Mouse (Mus musculus) hindbrain, postnatal 0 days (tissue): ENCODE results near the gene Scaf4. TPM values are rescaled to one million over a fixed set of nuclear protein-coding genes. Genes with fewer than 3 reads are reported as not detected.
"Not testable (repeated sequence)": the region's sequence is repeated elsewhere in the genome, so short reads cannot be mapped to it uniquely, and the experiment has no call there.

Experiments used
- ATAC-seq: fragments of 200-750 bp; cut with Nextera tagmentation; 2 replicates; pipeline ENCODE4 v1.8.0; 2017; ENCODE audit warnings: mild to moderate bottlenecking, moderate TSS enrichment, moderate library complexity
- DNase-seq: peaks from one replicate; pipeline ENCODE4 v3.0.0-alpha.2; 2015; ENCODE audit warnings: low spot score
- H3K27ac ChIP-seq: fragments of 300-500 bp; sonication (generic); 2 replicates; pipeline ENCODE4 v1.5.1; 2014; ENCODE audit warnings: mild to moderate bottlenecking
- H3K27me3 ChIP-seq: fragments of 300-500 bp; sonication (generic); 2 replicates; pipeline ENCODE4 v1.6.1; 2014; ENCODE audit warnings: low read length, mixed read lengths; ENCODE audit not compliant: insufficient read depth
- H3K36me3 ChIP-seq: fragments of 300-500 bp; sonication (generic); 2 replicates; pipeline ENCODE4 v1.6.1; 2014; ENCODE audit warnings: low read length, mixed read lengths; ENCODE audit not compliant: insufficient read depth
- H3K4me1 ChIP-seq: fragments of 300-500 bp; sonication (generic); 2 replicates; pipeline ENCODE4 v1.6.1; 2014; ENCODE audit warnings: antibody characterized with exemption, low read length, mixed read lengths; ENCODE audit not compliant: insufficient read depth
- H3K4me2 ChIP-seq: fragments of 300-500 bp; sonication (generic); 2 replicates; pipeline ENCODE4 v1.6.1; 2014; ENCODE audit warnings: low read depth, mild to moderate bottlenecking, low read length, moderate library complexity, mixed read lengths
- H3K4me3 ChIP-seq: fragments of 300-500 bp; sonication (generic); 2 replicates; pipeline ENCODE4 v1.5.1; 2014; ENCODE audit warnings: low read length
- H3K9ac ChIP-seq: fragments of 300-500 bp; sonication (generic); replicated peaks from 2 replicates; pipeline ENCODE4 v1.6.1; 2014; ENCODE audit warnings: mild to moderate bottlenecking, low read length, moderate library complexity, mixed read lengths
- H3K9me3 ChIP-seq: fragments of 300-500 bp; sonication (generic); 2 replicates; pipeline ENCODE4 v1.6.1; 2016; ENCODE audit warnings: low read length, mixed read lengths
- CTCF ChIP-seq: IDR thresholded peaks from 2 replicates; pipeline ENCODE4 v1.5.1; 2016; ENCODE audit warnings: antibody characterized with exemption, control low read depth, low read depth
- WGBS: fragments of 180-500 bp; shearing (Covaris S2); extraction: QIAGEN DNeasy Blood & Tissue Kit; methylation state at CpG from one replicate; pipeline ENCODE4 v1.1.7; 2014; 5-methylcytosine and 5-hydroxymethylcytosine counted together
- polyA plus RNA-seq: library from polyadenylated mRNA; unstranded; fragments of >200 nt; fragmentation: Nextera tagmentation; extraction: Ambion mirVana; gene quantifications from 2 replicates; pipeline ENCODE4 v1.2.1, GENCODE M21; 2015
- total RNA-seq: library from RNA; depleted of rRNA; stranded (reverse); fragments of >200 nt; gene quantifications from 2 replicates; pipeline ENCODE4 v1.2.3, GENCODE M21; 2014

The Scaf4 gene
- total and polyA plus RNA-seq, 2 experiments from 2014 or later = 16.8 TPM

GRCm38 (mm10) chr16:90221441-90222070 lies 62.7 kb downstream of the Scaf4 start:
- DNase-seq = peak; percentile 3
- peak overlapping the region; percentile 95 for H3K27ac ChIP-seq
- peaks cover 8% of the 10 kb centered on the region; the same call in 1 of the 2 replicates for H3K36me3 ChIP-seq
- H3K4me2 ChIP-seq = peak overlapping the region; percentile 76
- H3K9me3 ChIP-seq = no peaks in the 10 kb centered on the region
- H3K9ac ChIP-seq = peak overlapping the region; percentile 94
- H3K4me3 ChIP-seq = peak overlapping the region; percentile 98
- TF ChIP-seq CTCF = no peak
- H3K27me3 ChIP-seq = no peaks in the 10 kb centered on the region
- ATAC-seq = no peak
- WGBS = 3% methylated on average over 20 of the region's 20 CpGs
- peaks cover 9% of the 10 kb centered on the region for H3K4me1 ChIP-seq

- Histone ChIP-seq H3K9ac (peak overlapping the region; percentile 94), H3K27me3 (no peaks in the 10 kb centered on the region), H3K9me3 (no peaks in the 10 kb centered on the region), H3K4me1 (peaks cover 9% of the 10 kb centered on the region), H3K4me2 (peak overlapping the region; percentile 76), H3K27ac (peak overlapping the region; percentile 95), H3K36me3 (peaks cover 8% of the 10 kb centered on the region; the same call in 1 of the 2 replicates), H3K4me3 (peak overlapping the region; percentile 98)
- under 1% methylated on average over 46 of the region's 52 CpGs for WGBS
- ATAC-seq = peak; percentile 84
- DNase-seq = peak; percentile 78
- no peak for TF ChIP-seq CTCF
Measured at GRCm38 (mm10) chr16:90220892-90221431, 63.3 kb downstream of the Scaf4 start.

DNA sequence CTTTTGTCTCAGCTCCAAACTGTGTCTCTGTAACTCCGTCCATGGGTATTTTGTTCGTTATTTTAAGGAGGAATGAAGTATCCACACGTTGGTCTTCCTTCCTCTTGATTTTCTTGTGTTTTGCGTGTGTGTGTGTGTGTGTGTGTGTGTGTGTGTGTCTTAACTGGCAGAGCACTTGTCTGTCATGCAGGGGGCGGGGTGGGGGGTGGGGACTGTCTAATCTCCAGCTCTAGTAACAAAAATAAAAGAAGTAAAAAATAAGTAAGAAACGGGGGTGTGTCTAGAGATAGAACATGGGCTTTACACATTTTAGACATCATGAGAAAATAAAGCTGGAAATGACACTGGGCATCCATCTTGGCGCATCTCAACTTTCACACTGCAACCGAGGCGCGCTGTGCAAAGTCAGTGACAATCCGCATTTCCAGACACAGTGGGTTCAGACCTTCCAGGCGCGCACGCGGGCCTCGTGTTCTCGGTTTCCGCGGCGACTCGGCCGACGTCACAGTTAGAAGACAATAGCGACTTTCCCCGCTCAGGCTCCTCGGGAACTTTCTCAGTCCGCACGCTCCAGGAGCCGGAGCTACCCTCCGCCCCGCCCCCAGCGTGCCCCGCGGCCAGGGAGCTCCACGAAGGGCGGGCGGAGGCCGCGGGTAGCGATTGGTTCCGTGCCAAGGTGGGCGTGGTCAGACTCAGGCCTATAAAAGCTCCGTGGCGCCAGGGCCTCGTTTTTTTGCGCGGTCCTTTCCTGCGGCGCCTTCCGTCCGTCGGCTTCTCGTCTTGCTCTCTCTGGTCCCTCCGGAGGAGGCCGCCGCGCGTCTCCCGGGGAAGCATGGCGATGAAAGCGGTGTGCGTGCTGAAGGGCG lies 64.0 kb downstream of the Scaf4 start, which contains the start of gene Sod1:
Gene Sod1 (plus strand): TSS at position 729 of the 866 bp plus-strand sequence.
- H3K4me1 ChIP-seq = peaks cover 9% of the 10 kb centered on the region
- peak; percentile 96 for DNase-seq
- H3K4me2 ChIP-seq = peak within 1 kb of the TSS; percentile 76
- no peaks in the 10 kb centered on the region for H3K27me3 ChIP-seq
- TF ChIP-seq CTCF = no peak
- H3K36me3 ChIP-seq = peaks cover 4% of the 10 kb centered on the region; the same call in 1 of the 2 replicates
- H3K9ac ChIP-seq = peak within 1 kb of the TSS; percentile 94
- H3K4me3 ChIP-seq = peak within 1 kb of the TSS; percentile 98
- H3K9me3 ChIP-seq = no peaks in the 10 kb centered on the region
- WGBS = 1% methylated on average over 60 of the region's 63 CpGs
- H3K27ac ChIP-seq = peak within 1 kb of the TSS; percentile 95
- ATAC-seq = peak; percentile 93

DNA sequence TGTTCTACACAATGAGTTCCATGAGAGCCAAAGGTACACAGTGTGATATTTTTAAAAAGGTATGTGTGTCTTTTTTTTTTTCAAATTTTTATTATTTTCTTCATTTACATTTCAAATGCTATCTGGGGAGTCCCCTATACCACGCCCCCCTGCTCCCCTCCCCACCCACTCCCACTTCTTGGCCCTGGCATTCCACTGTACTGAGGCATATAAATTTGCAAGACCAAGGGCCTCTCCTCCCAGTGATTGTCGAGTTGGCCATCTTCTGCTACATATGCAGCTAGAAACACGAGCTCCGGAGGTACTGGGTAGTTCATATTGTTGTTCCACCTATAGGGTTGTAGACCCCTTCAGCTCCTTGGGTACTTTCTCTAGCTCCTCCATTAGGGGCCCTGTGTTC lies 64.9 kb downstream of the Scaf4 start:
- WGBS = 66% methylated on average over 4 of the region's 4 CpGs
- not testable (repeated sequence) for H3K27ac ChIP-seq, H3K9ac ChIP-seq, H3K4me3 ChIP-seq, ATAC-seq, DNase-seq, H3K9me3 ChIP-seq, H3K36me3 ChIP-seq, H3K4me1 ChIP-seq, H3K4me2 ChIP-seq, H3K27me3 ChIP-seq

- no peak overlapping the region for H3K27ac ChIP-seq
- no peaks in the 10 kb centered on the region for H3K27me3 ChIP-seq
- H3K4me1 ChIP-seq = peaks cover 6% of the 10 kb centered on the region
- 70% methylated on average over 4 of the region's 4 CpGs for WGBS
- TF ChIP-seq CTCF = no peak
- no peak overlapping the region for H3K9ac ChIP-seq
- ATAC-seq = no peak
- H3K4me3 ChIP-seq = no peak overlapping the region
- H3K4me2 ChIP-seq = no peak overlapping the region
- H3K36me3 ChIP-seq = no peaks in the 10 kb centered on the region
- DNase-seq = no peak
- H3K9me3 ChIP-seq = no peaks in the 10 kb centered on the region
Measured at GRCm38 (mm10) chr16:90217926-90218325, 66.4 kb downstream of the Scaf4 start.

DNA sequence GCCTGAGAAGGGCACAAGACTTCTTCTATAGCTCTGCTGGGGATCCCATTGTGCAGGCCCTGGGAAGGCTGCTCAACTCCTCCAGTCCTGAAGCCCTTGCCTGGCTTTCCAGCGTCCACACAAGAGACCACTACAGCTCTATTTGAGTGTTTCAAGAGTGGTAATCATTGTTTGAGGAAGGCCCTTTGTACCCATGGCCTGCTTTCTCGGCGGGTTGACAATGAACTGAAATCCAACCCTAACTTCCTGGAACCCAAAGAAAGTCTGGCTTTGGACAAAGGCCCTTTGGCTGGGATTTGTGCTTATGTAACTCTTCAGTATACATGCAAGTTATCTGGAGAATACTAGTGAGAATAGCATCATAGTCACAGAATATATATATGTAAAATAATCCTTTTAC lies 66.9 kb downstream of the Scaf4 start:
- no peaks in the 10 kb centered on the region for H3K36me3 ChIP-seq
- no peak for DNase-seq
- H3K4me1 ChIP-seq = peaks cover 2% of the 10 kb centered on the region
- H3K4me3 ChIP-seq = no peak overlapping the region
- ATAC-seq = no peak
- H3K9ac ChIP-seq = no peak overlapping the region
- H3K9me3 ChIP-seq = no peaks in the 10 kb centered on the region
- H3K27ac ChIP-seq = no peak overlapping the region
- H3K27me3 ChIP-seq = no peaks in the 10 kb centered on the region
- TF ChIP-seq CTCF = no peak
- 15% methylated on average over 3 of the region's 3 CpGs for WGBS
- H3K4me2 ChIP-seq = no peak overlapping the region
